Mouse (Mus musculus) spleen, adult 2 months (tissue): ENCODE data around the gene Cog3.

Experiments used
- CTCF ChIP-seq: fragments of 200-500 bp; IDR thresholded peaks from 2 replicates; pipeline ENCODE4 v1.5.1; 2011; ENCODE audit warnings: mild to moderate bottlenecking, inconsistent platforms; ENCODE audit not compliant: insufficient read depth, insufficient read length, insufficient replicate concordance; ENCODE audit errors: extremely low read depth
- POLR2A ChIP-seq: fragments of 200-500 bp; IDR thresholded peaks from 2 replicates; pipeline ENCODE4 v1.6.1; 2011; ENCODE audit warnings: low read depth, low read length, inconsistent platforms

- no peak for TF ChIP-seq CTCF
- TF ChIP-seq POLR2A: no peak
Measured at GRCm38 (mm10) chr14:75731361-75731760, 23.0 kb downstream of the Cog3 start.
